Mouse (Mus musculus): ENCODE measurements around the gene Pheta2.

GRCm38 (mm10) chr15:82379511-82379870 is 40.7 kb downstream of the Pheta2 start:
- TF ChIP-seq CTCF (IDR thresholded peaks at IDR 0.05; ENCODE audit: control insufficient read depth, insufficient read depth, insufficient read length): no peak
- TF ChIP-seq USF1 (IDR thresholded peaks at IDR 0.05; ENCODE audit: low read depth): no peak
